Mouse (Mus musculus): ENCODE measurements around the gene Brd7.

DNA sequence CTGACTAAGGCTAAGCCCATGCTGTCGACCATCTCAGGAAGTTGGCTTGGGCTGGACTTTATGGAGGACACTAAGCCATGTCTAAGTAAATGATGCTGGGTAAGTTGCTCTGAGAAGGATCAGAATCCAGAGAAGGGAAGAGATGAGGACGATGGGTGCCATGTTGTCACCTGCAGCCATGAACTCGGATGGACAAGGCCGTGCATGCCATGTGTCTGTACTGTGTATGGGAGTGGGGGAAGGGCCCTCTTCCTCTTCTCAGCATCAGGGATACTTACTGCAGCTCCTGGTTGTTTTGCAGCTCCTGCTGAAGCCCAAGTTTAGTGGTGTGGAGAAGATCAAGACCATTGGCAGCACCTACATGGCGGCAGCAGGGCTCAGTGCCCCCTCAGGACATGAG, 36.2 kb downstream of the Brd7 start:
- TF ChIP-seq CTCF (IDR thresholded peaks at IDR 0.05; ENCODE audit: low read depth, low read length) (no peak), EP300 (IDR thresholded peaks at IDR 0.05; ENCODE audit: insufficient read depth, low read depth, low read length) (no peak), POLR2A (IDR thresholded peaks at IDR 0.05; ENCODE audit: insufficient read depth, low read length) (no peak)

All from ES-Bruce4 (cell line).